Mouse (Mus musculus) forebrain, embryonic 13.5 days (tissue): ENCODE data around the gene Sec24b. TPM values are rescaled to one million over a fixed set of nuclear protein-coding genes. Genes with fewer than 3 reads are reported as not detected.

ENCODE experiments used
- ATAC-seq: fragments of 200-750 bp; cut with Nextera tagmentation; 2 replicates; pipeline ENCODE4 v1.8.0; 2017
- H3K27ac ChIP-seq: fragments of 300-500 bp; sonication (generic); 2 replicates; pipeline ENCODE4 v1.5.1; 2015; ENCODE audit warnings: inconsistent platforms, mild to moderate bottlenecking, moderate library complexity
- H3K27me3 ChIP-seq: fragments of 300-500 bp; sonication (generic); 2 replicates; pipeline ENCODE4 v1.6.1; 2015; ENCODE audit warnings: mild to moderate bottlenecking, inconsistent platforms
- H3K36me3 ChIP-seq: fragments of 300-500 bp; sonication (generic); 2 replicates; pipeline ENCODE4 v1.6.1; 2015; ENCODE audit warnings: mild to moderate bottlenecking, inconsistent platforms; ENCODE audit not compliant: poor library complexity, severe bottlenecking
- H3K4me1 ChIP-seq: fragments of 300-500 bp; sonication (generic); 2 replicates; pipeline ENCODE4 v1.6.1; 2015; ENCODE audit warnings: inconsistent platforms
- H3K4me2 ChIP-seq: fragments of 300-500 bp; sonication (generic); 2 replicates; pipeline ENCODE4 v1.6.1; 2015; ENCODE audit warnings: inconsistent platforms, mild to moderate bottlenecking, moderate library complexity
- H3K4me3 ChIP-seq: fragments of 300-500 bp; sonication (generic); 2 replicates; pipeline ENCODE4 v1.5.1; 2015; ENCODE audit warnings: mild to moderate bottlenecking, inconsistent platforms
- H3K9ac ChIP-seq: fragments of 300-500 bp; sonication (generic); 2 replicates; pipeline ENCODE4 v1.6.1; 2015; ENCODE audit warnings: mild to moderate bottlenecking, inconsistent platforms
- H3K9me3 ChIP-seq: fragments of 300-500 bp; sonication (generic); replicated peaks from 2 replicates; pipeline ENCODE4 v1.6.1; 2016; ENCODE audit warnings: inconsistent platforms
- WGBS: fragments of 180-500 bp; shearing (Covaris S2); methylation state at CpG from one replicate; pipeline ENCODE4 v1.1.7; 2015; 5-methylcytosine and 5-hydroxymethylcytosine counted together
- polyA plus RNA-seq: library from polyadenylated mRNA; unstranded; fragments of >200 nt; fragmentation: Nextera tagmentation; extraction: Ambion mirVana; gene quantifications from 2 replicates; pipeline ENCODE4 v1.2.1, GENCODE M21; 2015

Gene Sec24b
- 23.9 and 29.1 TPM in 2 replicates for polyA plus RNA-seq

- Histone ChIP-seq H3K4me1 (peaks cover 34% of the 10 kb centered on the region), H3K4me3 (peak within 1 kb of the TSS; percentile 89), H3K27ac (peak within 1 kb of the TSS; percentile 94), H3K4me2 (peak within 1 kb of the TSS; percentile 71), H3K36me3 (no peaks in the 10 kb centered on the region), H3K27me3 (no peaks in the 10 kb centered on the region), H3K9me3 (no peaks in the 10 kb centered on the region), H3K9ac (peak within 1 kb of the TSS; percentile 97)
- peak; percentile 9 for ATAC-seq
- WGBS, result 11% methylated on average over 12 of the region's 12 CpGs
Measured at GRCm38 (mm10) chr3:130061281-130061680, at the start of gene Sec24b. Gene Sec24b, minus strand, starts transcription at chr3:130061553.

- H3K36me3 ChIP-seq, result no peaks in the 10 kb centered on the region
- WGBS, result 85% methylated on average over 9 of the region's 9 CpGs
Measured at GRCm38 (mm10) chr3:130104471-130104870, 43.1 kb upstream of the Sec24b start.

DNA sequence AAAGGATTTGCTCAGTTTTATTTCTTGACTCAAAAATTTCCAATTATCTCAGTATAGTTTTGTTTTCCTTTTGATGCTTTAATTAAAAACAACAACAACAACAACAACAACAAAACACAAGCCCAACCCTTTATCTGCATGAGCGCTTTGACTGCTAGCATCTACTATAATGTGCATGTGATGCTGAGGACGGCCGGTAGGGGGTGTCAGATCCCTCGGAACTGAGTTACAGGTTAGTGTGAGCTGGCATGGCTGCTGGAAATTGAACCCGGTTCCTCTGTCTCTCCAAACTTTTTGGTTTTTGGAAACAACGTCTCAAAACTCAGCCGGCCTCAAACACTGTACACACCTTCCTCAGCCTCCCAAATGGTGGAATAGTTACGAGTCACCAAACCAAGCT lies 42.1 kb upstream of the Sec24b start:
- Histone ChIP-seq H3K9me3 (no peaks in the 10 kb centered on the region), H3K27ac (no peak overlapping the region), H3K9ac (no peak overlapping the region), H3K27me3 (no peaks in the 10 kb centered on the region), H3K4me1 (no peaks in the 10 kb centered on the region), H3K36me3 (no peaks in the 10 kb centered on the region), H3K4me2 (no peak overlapping the region), H3K4me3 (no peak overlapping the region)
- 72% methylated on average over 8 of the region's 8 CpGs for WGBS
- no peak for ATAC-seq

More at GRCm38 (mm10) chr3:130104471-130104870, 43.1 kb upstream of the Sec24b start:
- H3K9me3 ChIP-seq, result no peaks in the 10 kb centered on the region
- no peak overlapping the region for H3K27ac ChIP-seq
- H3K27me3 ChIP-seq, result no peaks in the 10 kb centered on the region
- no peak for ATAC-seq
- H3K4me1 ChIP-seq, result no peaks in the 10 kb centered on the region
- no peak overlapping the region for H3K9ac ChIP-seq
- H3K4me2 ChIP-seq, result no peak overlapping the region
- H3K4me3 ChIP-seq, result no peak overlapping the region

DNA sequence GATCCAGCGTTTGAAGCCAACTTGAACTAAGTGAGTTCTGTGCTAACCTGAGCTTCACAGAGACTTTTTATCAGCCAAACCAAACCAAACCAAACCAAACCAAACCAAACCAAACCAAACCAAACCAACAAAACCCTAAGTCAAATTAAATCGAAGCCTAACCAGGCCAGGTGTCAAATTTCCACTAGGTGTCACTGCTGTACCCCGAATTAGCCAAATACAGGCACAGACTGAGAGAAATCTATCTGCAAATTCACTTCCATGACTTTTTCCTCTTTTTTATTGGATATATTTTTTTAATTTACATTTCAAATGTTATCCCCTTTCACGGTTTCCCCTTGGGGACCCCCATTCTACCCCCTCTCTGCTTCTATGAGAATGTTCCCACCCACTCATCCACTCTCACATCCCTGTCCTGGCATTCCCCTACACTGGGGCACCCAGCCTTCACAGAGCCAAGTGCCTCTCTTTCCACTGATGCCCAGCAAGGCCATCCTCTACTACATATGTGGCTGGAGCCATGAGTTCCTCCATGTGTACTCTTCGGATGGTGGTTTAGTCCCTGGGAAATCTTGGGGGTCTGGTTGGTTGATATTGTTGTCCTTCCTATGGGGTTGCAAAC lies 33.9 kb upstream of the Sec24b start:
- WGBS, result 49% methylated on average over 5 of the region's 5 CpGs
- no peak overlapping the region for H3K4me3 ChIP-seq
- H3K27ac ChIP-seq, result no peak overlapping the region
- H3K36me3 ChIP-seq, result no peaks in the 10 kb centered on the region
- H3K4me2 ChIP-seq, result no peak overlapping the region
- no peak overlapping the region for H3K9ac ChIP-seq
- H3K4me1 ChIP-seq, result 0 out of 2 replicates have a peak, but pooled peaks cover 5% of the 10 kb centered on the region
- no peaks in the 10 kb centered on the region for H3K9me3 ChIP-seq
- no peaks in the 10 kb centered on the region for H3K27me3 ChIP-seq
- peak; percentile 73 for ATAC-seq

- Histone ChIP-seq H3K27me3 (no peaks in the 10 kb centered on the region), H3K4me1 (0 out of 2 replicates have a peak, but pooled peaks cover 5% of the 10 kb centered on the region), H3K36me3 (no peaks in the 10 kb centered on the region), H3K9ac (no peak overlapping the region), H3K27ac (no peak overlapping the region), H3K4me2 (no peak overlapping the region), H3K4me3 (no peak overlapping the region), H3K9me3 (no peaks in the 10 kb centered on the region)
- WGBS, result 55% methylated on average over 5 of the region's 5 CpGs
- no peak for ATAC-seq
Measured at GRCm38 (mm10) chr3:130094125-130094704, 32.9 kb upstream of the Sec24b start.

DNA sequence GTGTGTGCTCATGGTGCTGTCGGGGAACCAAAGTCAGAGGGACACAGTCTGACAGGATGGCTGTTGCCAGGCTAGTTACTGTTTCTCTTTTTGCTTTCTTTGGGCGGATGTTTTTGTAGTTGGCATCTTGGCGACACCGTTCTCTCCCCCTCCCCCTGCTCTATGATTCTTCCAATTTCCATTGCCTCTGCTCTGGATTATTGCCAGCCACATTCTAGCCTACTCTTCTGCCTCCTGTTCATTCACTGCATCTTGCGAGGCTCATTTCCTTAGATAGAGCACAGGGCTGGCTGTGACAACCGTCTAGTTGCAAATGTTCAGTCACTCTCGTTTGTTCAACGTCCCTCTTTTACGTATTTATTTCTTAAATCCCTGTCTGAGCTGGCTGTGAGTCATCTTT lies 29.1 kb upstream of the Sec24b start:
- ATAC-seq, result peak; percentile 46; the same call in 1 of the 2 replicates
- H3K4me3 ChIP-seq, result no peak overlapping the region
- no peaks in the 10 kb centered on the region for H3K9me3 ChIP-seq
- H3K9ac ChIP-seq, result no peak overlapping the region
- no peak overlapping the region for H3K4me2 ChIP-seq
- no peaks in the 10 kb centered on the region for H3K27me3 ChIP-seq
- H3K4me1 ChIP-seq, result 0 out of 2 replicates have a peak, but pooled peaks cover 5% of the 10 kb centered on the region
- no peak overlapping the region for H3K27ac ChIP-seq
- WGBS, result 70% methylated on average over 9 of the region's 9 CpGs
- no peaks in the 10 kb centered on the region for H3K36me3 ChIP-seq

DNA sequence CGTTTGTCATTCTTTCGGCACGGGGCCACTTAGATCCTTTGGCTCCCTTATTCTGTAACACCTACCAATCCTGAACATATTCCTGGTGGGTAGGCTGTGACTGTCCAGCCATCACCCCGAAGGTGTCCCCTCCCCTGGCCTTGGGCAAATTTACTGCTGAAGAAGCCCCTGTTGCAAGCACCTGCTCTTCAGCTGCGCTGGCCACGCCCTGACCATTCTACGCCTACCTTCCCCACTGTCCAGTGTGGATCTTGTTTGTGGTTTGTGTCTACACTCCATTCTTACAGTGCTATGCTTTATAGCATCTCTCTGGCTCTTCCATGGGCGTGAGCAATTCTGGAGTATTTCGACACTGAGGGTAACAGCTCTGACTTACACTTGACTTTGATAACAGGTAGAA lies 27.3 kb upstream of the Sec24b start:
- H3K4me2 ChIP-seq, result no peak overlapping the region
- H3K27ac ChIP-seq, result no peak overlapping the region
- no peak overlapping the region for H3K4me3 ChIP-seq
- H3K27me3 ChIP-seq, result no peaks in the 10 kb centered on the region
- H3K9ac ChIP-seq, result no peak overlapping the region
- no peaks in the 10 kb centered on the region for H3K36me3 ChIP-seq
- ATAC-seq, result no peak
- 0 out of 2 replicates have a peak, but pooled peaks cover 5% of the 10 kb centered on the region for H3K4me1 ChIP-seq
- no peaks in the 10 kb centered on the region for H3K9me3 ChIP-seq
- WGBS, result 93% methylated on average over 9 of the region's 9 CpGs

- Histone ChIP-seq H3K9me3 (no peaks in the 10 kb centered on the region), H3K4me2 (no peak overlapping the region), H3K36me3 (no peaks in the 10 kb centered on the region), H3K27me3 (no peaks in the 10 kb centered on the region), H3K9ac (no peak overlapping the region), H3K4me3 (no peak overlapping the region), H3K4me1 (0 out of 2 replicates have a peak, but pooled peaks cover 5% of the 10 kb centered on the region), H3K27ac (no peak overlapping the region)
- 84% methylated on average over 9 of the region's 9 CpGs for WGBS
- ATAC-seq, result no peak
Measured at GRCm38 (mm10) chr3:130087466-130087865, 26.1 kb upstream of the Sec24b start.

GRCm38 (mm10) chr3:130086372-130087080 lies 25.2 kb upstream of the Sec24b start:
- Histone ChIP-seq H3K4me1 (0 out of 2 replicates have a peak, but pooled peaks cover 5% of the 10 kb centered on the region), H3K9ac (no peak overlapping the region), H3K4me3 (no peak overlapping the region), H3K36me3 (no peaks in the 10 kb centered on the region), H3K27me3 (no peaks in the 10 kb centered on the region), H3K9me3 (no peaks in the 10 kb centered on the region), H3K4me2 (no peak overlapping the region), H3K27ac (no peak overlapping the region)
- ATAC-seq, result no peak
- 87% methylated on average over 13 of the region's 13 CpGs for WGBS

GRCm38 (mm10) chr3:130083312-130083711 lies 22.0 kb upstream of the Sec24b start:
- Histone ChIP-seq H3K36me3 (no peaks in the 10 kb centered on the region), H3K9me3 (no peaks in the 10 kb centered on the region), H3K4me1 (no peaks in the 10 kb centered on the region), H3K9ac (no peak overlapping the region), H3K27me3 (no peaks in the 10 kb centered on the region), H3K4me2 (no peak overlapping the region), H3K27ac (no peak overlapping the region), H3K4me3 (no peak overlapping the region)
- 55% methylated on average over 2 of the region's 2 CpGs for WGBS
- ATAC-seq, result no peak

DNA sequence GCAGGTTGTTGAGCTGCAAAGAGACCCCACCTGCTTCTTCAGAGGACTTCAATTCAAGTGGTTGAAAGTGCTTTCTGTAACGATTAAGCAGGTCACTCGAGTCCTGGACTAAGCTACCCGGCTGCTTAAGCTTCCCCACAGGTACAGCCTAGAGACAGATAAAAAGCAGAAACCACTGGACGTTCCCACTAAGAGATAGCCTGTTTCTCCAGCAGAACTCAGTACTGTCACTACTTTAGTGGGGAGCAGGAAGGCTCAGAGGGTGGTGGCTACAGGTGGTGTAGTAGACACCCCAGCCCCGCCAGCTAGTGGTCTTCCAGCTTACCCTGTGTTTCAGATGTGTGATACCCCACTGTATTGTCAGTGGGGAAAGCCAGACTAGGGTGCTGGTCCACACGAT lies 19.3 kb upstream of the Sec24b start:
- WGBS, result 82% methylated on average over 6 of the region's 6 CpGs
- Histone ChIP-seq H3K36me3 (no peaks in the 10 kb centered on the region), H3K9me3 (no peaks in the 10 kb centered on the region), H3K9ac (no peak overlapping the region), H3K27ac (no peak overlapping the region), H3K4me2 (no peak overlapping the region), H3K4me3 (no peak overlapping the region), H3K4me1 (no peaks in the 10 kb centered on the region), H3K27me3 (no peaks in the 10 kb centered on the region)
- ATAC-seq, result no peak

DNA sequence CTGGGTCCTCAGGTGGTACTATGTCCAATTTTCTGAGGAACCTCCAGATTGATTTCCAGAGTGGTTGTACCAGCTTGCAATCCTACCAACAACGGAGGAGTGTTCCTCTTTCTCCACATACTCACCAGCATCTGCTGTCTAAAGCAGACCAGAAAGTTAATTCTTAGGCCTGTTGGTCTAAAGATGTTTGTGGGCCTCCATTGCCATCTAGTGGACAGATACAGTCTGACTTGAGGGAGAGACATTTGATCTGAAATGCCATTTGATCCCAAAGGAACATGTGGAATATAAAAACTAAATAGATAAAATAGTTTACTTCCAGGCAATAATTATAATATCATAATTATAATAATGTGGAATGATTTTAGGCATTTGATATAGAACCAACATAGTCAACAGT lies 18.4 kb upstream of the Sec24b start:
- no peaks in the 10 kb centered on the region for H3K36me3 ChIP-seq
- H3K9ac ChIP-seq, result no peak overlapping the region
- no peaks in the 10 kb centered on the region for H3K9me3 ChIP-seq
- no peaks in the 10 kb centered on the region for H3K4me1 ChIP-seq
- H3K27me3 ChIP-seq, result no peaks in the 10 kb centered on the region
- WGBS, result 15% methylated on average over 1 of the region's 1 CpGs
- H3K4me2 ChIP-seq, result no peak overlapping the region
- H3K27ac ChIP-seq, result no peak overlapping the region
- peak; percentile 84 for ATAC-seq
- no peak overlapping the region for H3K4me3 ChIP-seq
